Mouse (Mus musculus) midbrain, embryonic 14.5 days (tissue): Measurements from ENCODE around the gene Exoc6b. TPM values are rescaled to one million over a fixed set of nuclear protein-coding genes. Genes with fewer than 3 reads are reported as not detected.

Source experiments
- ATAC-seq: fragments of 200-750 bp; cut with Nextera tagmentation; 2 replicates; pipeline ENCODE4 v1.8.0; 2017; ENCODE audit warnings: moderate number of reproducible peaks, moderate library complexity; ENCODE audit not compliant: low FRiP score, low TSS enrichment
- DNase-seq: peaks from one replicate; pipeline ENCODE4 v3.0.0-alpha.2; 2015
- H3K27ac ChIP-seq: fragments of 300-500 bp; sonication (generic); replicated peaks from 2 replicates; pipeline ENCODE4 v1.5.1; 2014; ENCODE audit warnings: mild to moderate bottlenecking, low read depth, low read length, moderate library complexity
- H3K27me3 ChIP-seq: fragments of 300-500 bp; sonication (generic); 2 replicates; pipeline ENCODE4 v1.6.1; 2014; ENCODE audit warnings: low read length, control low read depth, mixed read lengths; ENCODE audit not compliant: control insufficient read depth, insufficient read depth
- H3K36me3 ChIP-seq: fragments of 300-500 bp; sonication (generic); 2 replicates; pipeline ENCODE4 v1.6.1; 2014; ENCODE audit warnings: low read length, control low read depth; ENCODE audit not compliant: control insufficient read depth, insufficient read depth
- H3K4me1 ChIP-seq: fragments of 300-500 bp; sonication (generic); 2 replicates; pipeline ENCODE4 v1.6.1; 2014; ENCODE audit warnings: mild to moderate bottlenecking, antibody characterized with exemption, low read length, control low read depth; ENCODE audit not compliant: control insufficient read depth, insufficient read depth
- H3K4me2 ChIP-seq: fragments of 300-500 bp; sonication (generic); 2 replicates; pipeline ENCODE4 v1.6.1; 2014; ENCODE audit warnings: mild to moderate bottlenecking, low read length, moderate library complexity
- H3K4me3 ChIP-seq: fragments of 300-500 bp; sonication (generic); replicated peaks from 2 replicates; pipeline ENCODE4 v1.5.1; 2014; ENCODE audit warnings: low read depth, low read length
- H3K9ac ChIP-seq: fragments of 300-500 bp; sonication (generic); replicated peaks from 2 replicates; pipeline ENCODE4 v1.6.1; 2014; ENCODE audit warnings: mild to moderate bottlenecking, low read length, moderate library complexity
- H3K9me3 ChIP-seq: fragments of 300-500 bp; sonication (generic); 2 replicates; pipeline ENCODE4 v1.6.1; 2016; ENCODE audit warnings: low read length, control low read depth, mixed read lengths; ENCODE audit not compliant: control insufficient read depth
- WGBS: fragments of 180-500 bp; shearing (Covaris S2); extraction: QIAGEN DNeasy Blood & Tissue Kit; methylation state at CpG from one replicate; pipeline ENCODE4 v1.1.7; 2014; 5-methylcytosine and 5-hydroxymethylcytosine counted together
- polyA plus RNA-seq: library from polyadenylated mRNA; unstranded; fragments of >200 nt; fragmentation: Nextera tagmentation; extraction: Ambion mirVana; gene quantifications from 2 replicates; pipeline ENCODE4 v1.2.1, GENCODE M21; 2014

The Exoc6b gene
- polyA plus RNA-seq, 1 experiment from 2014 or later, result 64.9 TPM

GRCm38 (mm10) chr6:84568880-84569279, 500.4 kb downstream of the Exoc6b start:
- H3K9ac ChIP-seq, result no peak overlapping the region
- H3K4me1 ChIP-seq, result peaks cover 9% of the 10 kb centered on the region
- H3K4me3 ChIP-seq, result no peak overlapping the region
- no peak overlapping the region for H3K4me2 ChIP-seq
- ATAC-seq, result no peak
- no peaks in the 10 kb centered on the region for H3K9me3 ChIP-seq
- no peaks in the 10 kb centered on the region for H3K27me3 ChIP-seq
- WGBS, result 82% methylated on average over 6 of the region's 6 CpGs
- no peak overlapping the region for H3K27ac ChIP-seq
- no peak for DNase-seq
- H3K36me3 ChIP-seq, result no peaks in the 10 kb centered on the region

Other genes with a start within 250 kb of the Exoc6b start
- 36.5 and 43.3 TPM in 2 replicates for gene Spr, start 68.3 kb upstream of the Exoc6b start, polyA plus RNA-seq
- gene Emx1, start 117.9 kb upstream of the Exoc6b start, polyA plus RNA-seq, result 1.1 and 1.6 TPM in 2 replicates